Mouse (Mus musculus) intestine, postnatal 0 days (tissue): ENCODE measurements around the gene Fkbp5. TPM values are rescaled to one million over a fixed set of nuclear protein-coding genes. Genes with fewer than 3 reads are reported as not detected.

ENCODE experiments used
- ATAC-seq: fragments of 200-750 bp; cut with Nextera tagmentation; 2 replicates; pipeline ENCODE4 v1.8.0; 2017; ENCODE audit warnings: mild to moderate bottlenecking, moderate TSS enrichment, moderate library complexity
- H3K27ac ChIP-seq: fragments of 300-500 bp; sonication (generic); 2 replicates; pipeline ENCODE4 v1.5.1; 2014; ENCODE audit warnings: mild to moderate bottlenecking, low read depth, low read length, moderate library complexity
- H3K27me3 ChIP-seq: fragments of 300-500 bp; sonication (generic); replicated peaks from 2 replicates; pipeline ENCODE4 v1.6.1; 2014; ENCODE audit warnings: low read length, mixed read lengths; ENCODE audit not compliant: control insufficient read depth, insufficient read depth
- H3K36me3 ChIP-seq: fragments of 300-500 bp; sonication (generic); 2 replicates; pipeline ENCODE4 v1.6.1; 2014; ENCODE audit warnings: mild to moderate bottlenecking, moderate library complexity; ENCODE audit not compliant: control insufficient read depth, insufficient read depth
- H3K4me1 ChIP-seq: fragments of 300-500 bp; sonication (generic); replicated peaks from 2 replicates; pipeline ENCODE4 v1.6.1; 2014; ENCODE audit warnings: antibody characterized with exemption, low read length, mixed read lengths; ENCODE audit not compliant: control insufficient read depth, insufficient read depth
- H3K4me2 ChIP-seq: fragments of 300-500 bp; sonication (generic); replicated peaks from 2 replicates; pipeline ENCODE4 v1.6.1; 2014; ENCODE audit warnings: low read depth, mild to moderate bottlenecking, moderate library complexity
- H3K4me3 ChIP-seq: fragments of 300-500 bp; sonication (generic); 2 replicates; pipeline ENCODE4 v1.5.1; 2014; ENCODE audit warnings: low read depth, low read length
- H3K9ac ChIP-seq: fragments of 300-500 bp; sonication (generic); 2 replicates; pipeline ENCODE4 v1.6.1; 2014; ENCODE audit warnings: mild to moderate bottlenecking, low read depth, low read length
- H3K9me3 ChIP-seq: fragments of 300-500 bp; sonication (generic); 2 replicates; pipeline ENCODE4 v1.6.1; 2016; ENCODE audit warnings: mixed run types; ENCODE audit not compliant: control insufficient read depth
- CTCF ChIP-seq: sonication (generic); IDR thresholded peaks from 2 replicates; pipeline ENCODE4 v1.5.1; 2016; ENCODE audit warnings: low read depth, mild to moderate bottlenecking, control low read depth, antibody characterized with exemption, moderate library complexity
- WGBS: fragments of 180-500 bp; shearing (Covaris S2); extraction: QIAGEN DNeasy Blood & Tissue Kit; methylation state at CpG from one replicate; pipeline ENCODE4 v1.1.7; 2014; 5-methylcytosine and 5-hydroxymethylcytosine counted together
- microRNA-seq: library from miRNA; unstranded; fragments of <30 nt; microRNA quantifications from one replicate; pipeline ENCODE4, GENCODE M21; 2016
- polyA plus RNA-seq: library from polyadenylated mRNA; unstranded; fragments of >200 nt; fragmentation: Nextera tagmentation; extraction: Ambion mirVana; gene quantifications from 2 replicates; pipeline ENCODE4 v1.2.1, GENCODE M21; 2015

Gene Fkbp5
- polyA plus RNA-seq, 1 experiment from 2014 or later: 10.1 TPM

- no peaks in the 10 kb centered on the region for H3K27me3 ChIP-seq
- peak overlapping the region; percentile 81 for H3K4me3 ChIP-seq
- H3K4me2 ChIP-seq: peak overlapping the region; percentile 83
- no peaks in the 10 kb centered on the region for H3K9me3 ChIP-seq
- no peak for TF ChIP-seq CTCF
- H3K9ac ChIP-seq: peak overlapping the region; percentile 81
- no peaks in the 10 kb centered on the region for H3K36me3 ChIP-seq
- ATAC-seq: no peak
- WGBS: 1% methylated on average over 29 of the region's 29 CpGs
- peaks cover 8% of the 10 kb centered on the region for H3K4me1 ChIP-seq
- peak overlapping the region; percentile 99 for H3K27ac ChIP-seq
Measured at GRCm38 (mm10) chr17:28351353-28351890, 165.9 kb downstream of the Fkbp5 start.

- ATAC-seq: peak; percentile 74
- WGBS: under 1% methylated on average over 54 of the region's 73 CpGs
- H3K4me3 ChIP-seq: peak within 1 kb of the TSS; percentile 81
Measured at GRCm38 (mm10) chr17:28350466-28351352, 166.6 kb downstream of the Fkbp5 start, which contains the start of gene Tead3. Tead3 (minus strand) TSS chr17:28350817.

GRCm38 (mm10) chr17:28349901-28350465, 167.3 kb downstream of the Fkbp5 start:
- Histone ChIP-seq H3K4me3 (peak overlapping the region; percentile 81), H3K27ac (peak overlapping the region; percentile 99), H3K4me1 (peaks cover 19% of the 10 kb centered on the region), H3K9me3 (no peaks in the 10 kb centered on the region), H3K27me3 (no peaks in the 10 kb centered on the region), H3K36me3 (no peaks in the 10 kb centered on the region), H3K4me2 (peak overlapping the region; percentile 83), H3K9ac (peak overlapping the region; percentile 81)
- WGBS: 1% methylated on average over 43 of the region's 54 CpGs
- TF ChIP-seq CTCF: no peak
- peak; percentile 81 for ATAC-seq

More at GRCm38 (mm10) chr17:28350466-28351352, 166.6 kb downstream of the Fkbp5 start, which contains the start of gene Tead3:
- Histone ChIP-seq H3K4me2 (peak within 1 kb of the TSS; percentile 83), H3K36me3 (no peaks in the 10 kb centered on the region), H3K4me1 (peaks cover 11% of the 10 kb centered on the region), H3K9ac (peak within 1 kb of the TSS; percentile 81), H3K9me3 (no peaks in the 10 kb centered on the region), H3K27ac (peak within 1 kb of the TSS; percentile 99), H3K27me3 (no peaks in the 10 kb centered on the region)
- peak; percentile 50 for TF ChIP-seq CTCF

- Histone ChIP-seq H3K4me2 (peak overlapping the region; percentile 83), H3K9me3 (no peaks in the 10 kb centered on the region), H3K4me3 (peak overlapping the region; percentile 81), H3K4me1 (peaks cover 21% of the 10 kb centered on the region), H3K27ac (peak overlapping the region; percentile 99), H3K36me3 (no peaks in the 10 kb centered on the region), H3K9ac (peak overlapping the region; percentile 81), H3K27me3 (no peaks in the 10 kb centered on the region)
- no peak for TF ChIP-seq CTCF
- 8% methylated on average over 12 of the region's 13 CpGs for WGBS
- no peak for ATAC-seq
Measured at GRCm38 (mm10) chr17:28349264-28349880, 168.0 kb downstream of the Fkbp5 start.

Small RNAs within 50 kb of the gene (microRNA-seq; reads per million reads assigned to microRNA genes)
- gene Gm25195 (not detected), gene Mir6969 (1.9 reads per million)

Other genes with a start within 250 kb of the Fkbp5 start
- gene Fance, start 204.0 kb downstream of the Fkbp5 start, polyA plus RNA-seq: 10.3 and 11.0 TPM in 2 replicates
- 383 and 417 TPM in 2 replicates for gene Rpl10a, start 189.1 kb downstream of the Fkbp5 start, polyA plus RNA-seq
- 5.8 and 6.2 TPM in 2 replicates for gene Tead3, start 166.7 kb downstream of the Fkbp5 start, polyA plus RNA-seq
- gene Tulp1, start 152.3 kb downstream of the Fkbp5 start, polyA plus RNA-seq: 1.2 and 1.4 TPM in 2 replicates
- not detected in 2 replicates for gene Armc12, start 13.3 kb upstream of the Fkbp5 start, polyA plus RNA-seq
- gene Clpsl2, start 31.9 kb upstream of the Fkbp5 start, polyA plus RNA-seq: not detected in 2 replicates
- 104 and 125 TPM in 2 replicates for gene Clps, start 43.2 kb upstream of the Fkbp5 start, polyA plus RNA-seq
- 0.90 and 1.3 TPM in 2 replicates for gene Lhfpl5, start 58.1 kb upstream of the Fkbp5 start, polyA plus RNA-seq
- 55.2 and 70.3 TPM in 2 replicates for gene Srpk1, start 105.2 kb upstream of the Fkbp5 start, polyA plus RNA-seq
- 0.17 and 0.40 TPM in 2 replicates for gene Slc26a8, start 172.7 kb upstream of the Fkbp5 start, polyA plus RNA-seq
- 23.6 and 24.6 TPM in 2 replicates for gene Mapk14, start 173.8 kb upstream of the Fkbp5 start, polyA plus RNA-seq
- 1.2 and 1.5 TPM in 2 replicates for gene AC170998.1, start 208.6 kb upstream of the Fkbp5 start, polyA plus RNA-seq